Mouse (Mus musculus) c-Kit-positive CD71-positive TER-119-negative erythroid progenitor cells, embryonic 14.5 days (primary cell): Measurements from ENCODE around the gene Cog4.
"Not testable (repeated sequence)": the region's sequence is repeated elsewhere in the genome, so short reads cannot be mapped to it uniquely, and the experiment has no call there.

Experiments
- DNase-seq: peaks from one replicate; pipeline ENCODE4 v3.0.0-alpha.2; 2013; ENCODE audit warnings: low read depth

Gene Cog4

GRCm38 (mm10) chr8:110831956-110832355 is 14.4 kb upstream of the Cog4 start:
- DNase-seq: no peak

- no peak for DNase-seq
Observed at GRCm38 (mm10) chr8:110842012-110842574, 4.3 kb upstream of the Cog4 start.

- DNase-seq: no peak
Observed at GRCm38 (mm10) chr8:110843207-110843606, 3.2 kb upstream of the Cog4 start.

- DNase-seq: no peak
Observed at GRCm38 (mm10) chr8:110844941-110845340, 1.5 kb upstream of the Cog4 start.

GRCm38 (mm10) chr8:110845821-110846404 is 487 bp upstream of the Cog4 start:
- peak; percentile 27 for DNase-seq

GRCm38 (mm10) chr8:110847171-110847549 is 760 bp downstream of the Cog4 start:
- peak; percentile 30 for DNase-seq

- no peak for DNase-seq
Observed at GRCm38 (mm10) chr8:110847645-110848495, 1.5 kb downstream of the Cog4 start.

- no peak for DNase-seq
Observed at GRCm38 (mm10) chr8:110851186-110851585, 4.8 kb downstream of the Cog4 start.

GRCm38 (mm10) chr8:110856073-110856472 is 9.7 kb downstream of the Cog4 start:
- DNase-seq: not testable (repeated sequence)

- no peak for DNase-seq
Observed at GRCm38 (mm10) chr8:110856760-110857461, 10.5 kb downstream of the Cog4 start.

- DNase-seq: peak; percentile 43
Observed at GRCm38 (mm10) chr8:110859651-110860501, 13.5 kb downstream of the Cog4 start.

GRCm38 (mm10) chr8:110861347-110862025 is 15.1 kb downstream of the Cog4 start:
- DNase-seq: not testable (repeated sequence)

GRCm38 (mm10) chr8:110870501-110870900 is 24.1 kb downstream of the Cog4 start:
- no peak for DNase-seq

- DNase-seq: peak; percentile 55
Observed at GRCm38 (mm10) chr8:110877862-110878261, 31.5 kb downstream of the Cog4 start.

- no peak for DNase-seq
Observed at GRCm38 (mm10) chr8:110881741-110882310, 35.4 kb downstream of the Cog4 start.

- no peak for DNase-seq
Observed at GRCm38 (mm10) chr8:110883824-110884223, 37.4 kb downstream of the Cog4 start.

- no peak for DNase-seq
Observed at GRCm38 (mm10) chr8:110886634-110887033, 40.2 kb downstream of the Cog4 start.

- DNase-seq: no peak
Observed at GRCm38 (mm10) chr8:110887551-110887950, 41.2 kb downstream of the Cog4 start.

- DNase-seq: no peak
Observed at GRCm38 (mm10) chr8:110888441-110888840, 42.0 kb downstream of the Cog4 start.

GRCm38 (mm10) chr8:110888860-110889259 is 42.5 kb downstream of the Cog4 start:
- DNase-seq: no peak
